Comparison of ENCODE assay signal across 20 mouse cellular contexts in genomic region chr14:76069296-76069695, GRCm38 (mm10). TPM values are rescaled to one million over a fixed set of nuclear protein-coding genes. Genes with fewer than 3 reads are reported as not detected.
DNase-seq lines count a peak whose midpoint lies in the region; ATAC-seq and TF ChIP-seq lines count a peak whose summit lies in the region.
"Had no signal": no experiment of that assay in that cellular context is flagged by ENCODE, and none has a peak within 500 bp of the region (broad histone marks: within the 10 kb centered on the region; RNA-seq: fewer than 3 reads in every experiment).

No protein-coding gene starts in this region.

- DNase-seq in forebrain, embryonic 14.5 days (ENCODE audit: low spot score) = peak; percentile 24
- no peak for DNase-seq in neural tube, embryonic 10.5 days (ENCODE audit: extremely low spot score, low spot score)
- no peak for DNase-seq in gastrocnemius, adult 2 months
- DNase-seq: adrenal gland, adult 2 months; cerebellum, adult 18-20 months; cerebellum, postnatal 14 days; gastrocnemius, postnatal 36 days; heart, postnatal 36 days; kidney, adult 8-10 months; kidney, postnatal 14 days; lung, postnatal 4 days; thymus, postnatal 25 days had no signal

- no peaks in the 10 kb centered on the region for H3K9me3 ChIP-seq in forebrain, embryonic 14.5 days (replicated peaks; ENCODE audit: control insufficient read depth, low read length)
- no peaks in the 10 kb centered on the region for H3K9me3 ChIP-seq in forebrain, embryonic 15.5 days
- H3K9me3 ChIP-seq in neural tube, embryonic 13.5 days = no peaks in the 10 kb centered on the region
- H3K9me3 ChIP-seq in limb, embryonic 12.5 days = no peaks in the 10 kb centered on the region
- H3K9me3 ChIP-seq in midbrain, embryonic 16.5 days (replicated peaks; ENCODE audit: control insufficient read depth, low read length, poor library complexity, severe bottlenecking) = no peaks in the 10 kb centered on the region
- H3K9me3 ChIP-seq in kidney, embryonic 16.5 days (ENCODE audit: low read length) = no peaks in the 10 kb centered on the region
- H3K9me3 ChIP-seq: embryonic facial prominence, embryonic 13.5 days; intestine, embryonic 15.5 days had no signal

- H3K4me3 ChIP-seq in forebrain, embryonic 14.5 days (ENCODE audit: low read depth, low read length) = no peak overlapping the region
- no peak overlapping the region for H3K4me3 ChIP-seq in forebrain, embryonic 15.5 days
- no peak overlapping the region for H3K4me3 ChIP-seq in neural tube, embryonic 13.5 days
- H3K4me3 ChIP-seq in limb, embryonic 12.5 days (replicated peaks) = no peak overlapping the region
- no peak overlapping the region for H3K4me3 ChIP-seq in midbrain, embryonic 16.5 days (ENCODE audit: low read depth, low read length)
- no peak overlapping the region for H3K4me3 ChIP-seq in kidney, embryonic 16.5 days (ENCODE audit: low read length)
- no peak overlapping the region for H3K4me3 ChIP-seq in gastrocnemius, adult 2 months
- H3K4me3 ChIP-seq: embryonic facial prominence, embryonic 13.5 days; intestine, embryonic 15.5 days had no signal

- H3K4me2 ChIP-seq in forebrain, embryonic 14.5 days (ENCODE audit: low read length) = no peak overlapping the region
- no peak overlapping the region for H3K4me2 ChIP-seq in forebrain, embryonic 15.5 days (replicated peaks)
- H3K4me2 ChIP-seq in neural tube, embryonic 13.5 days = no peak overlapping the region
- H3K4me2 ChIP-seq in limb, embryonic 12.5 days = peak overlapping the region; percentile 6
- H3K4me2 ChIP-seq in midbrain, embryonic 16.5 days (ENCODE audit: low read length) = no peak overlapping the region
- no peak overlapping the region for H3K4me2 ChIP-seq in kidney, embryonic 16.5 days (replicated peaks; ENCODE audit: low read depth, low read length)
- H3K4me2 ChIP-seq: embryonic facial prominence, embryonic 13.5 days; hindbrain, embryonic 14.5 days; intestine, embryonic 15.5 days had no signal

- H3K4me1 ChIP-seq in forebrain, embryonic 14.5 days (ENCODE audit: control insufficient read depth, insufficient read depth, low read length) = no peaks in the 10 kb centered on the region
- no peaks in the 10 kb centered on the region; the same call in 1 of the 2 replicates for H3K4me1 ChIP-seq in forebrain, embryonic 15.5 days
- peaks cover 19% of the 10 kb centered on the region for H3K4me1 ChIP-seq in neural tube, embryonic 13.5 days (replicated peaks)
- peaks cover 27% of the 10 kb centered on the region for H3K4me1 ChIP-seq in limb, embryonic 12.5 days (replicated peaks)
- no peaks in the 10 kb centered on the region for H3K4me1 ChIP-seq in midbrain, embryonic 16.5 days (ENCODE audit: control insufficient read depth, insufficient read depth, low read length)
- no peaks in the 10 kb centered on the region for H3K4me1 ChIP-seq in kidney, embryonic 16.5 days (ENCODE audit: insufficient read depth, low read length)
- H3K4me1 ChIP-seq: embryonic facial prominence, embryonic 13.5 days; intestine, embryonic 15.5 days had no signal

- ATAC-seq in forebrain, embryonic 14.5 days = no peak
- ATAC-seq in forebrain, embryonic 15.5 days (replicated peaks) = no peak
- ATAC-seq in neural tube, embryonic 13.5 days (ENCODE audit: low read depth) = no peak
- no peak for ATAC-seq in limb, embryonic 12.5 days (ENCODE audit: insufficient number of reproducible peaks, insufficient read depth, low FRiP score, low TSS enrichment, low read depth)
- no peak; the same call in 1 of the 2 replicates for ATAC-seq in midbrain, embryonic 16.5 days
- no peak for ATAC-seq in kidney, embryonic 16.5 days (ENCODE audit: low FRiP score, low TSS enrichment)
- ATAC-seq: intestine, embryonic 15.5 days had no signal

- no peak for TF ChIP-seq CTCF in gastrocnemius, adult 2 months (IDR thresholded peaks at IDR 0.05)

- intact Hi-C loops in gastrocnemius, adult 2 months (cut with DNase I) = no loop called here

- no peak overlapping the region for H3K9ac ChIP-seq in forebrain, embryonic 14.5 days (ENCODE audit: low read length)
- H3K9ac ChIP-seq in forebrain, embryonic 15.5 days (replicated peaks) = no peak overlapping the region
- H3K9ac ChIP-seq in neural tube, embryonic 13.5 days = no peak overlapping the region
- no peak overlapping the region for H3K9ac ChIP-seq in limb, embryonic 12.5 days (replicated peaks)
- H3K9ac ChIP-seq in midbrain, embryonic 16.5 days (ENCODE audit: low read depth, low read length) = no peak overlapping the region
- H3K9ac ChIP-seq in kidney, embryonic 16.5 days (replicated peaks; ENCODE audit: low read length) = no peak overlapping the region
- H3K9ac ChIP-seq: embryonic facial prominence, embryonic 13.5 days; hindbrain, embryonic 14.5 days; intestine, embryonic 15.5 days had no signal

- 50% methylated on average over 4 of the region's 4 CpGs for WGBS in forebrain, embryonic 14.5 days
- 49% methylated on average over 4 of the region's 4 CpGs for WGBS in forebrain, embryonic 15.5 days
- WGBS in neural tube, embryonic 13.5 days = 54% methylated on average over 4 of the region's 4 CpGs
- 21% methylated on average over 4 of the region's 4 CpGs for WGBS in limb, embryonic 12.5 days
- WGBS in midbrain, embryonic 16.5 days = 46% methylated on average over 4 of the region's 4 CpGs
- 64% methylated on average over 4 of the region's 4 CpGs for WGBS in kidney, embryonic 16.5 days

- H3K27me3 ChIP-seq in forebrain, embryonic 14.5 days (replicated peaks; ENCODE audit: control insufficient read depth, insufficient read depth, low read length) = no peaks in the 10 kb centered on the region
- no peaks in the 10 kb centered on the region for H3K27me3 ChIP-seq in forebrain, embryonic 15.5 days
- no peaks in the 10 kb centered on the region for H3K27me3 ChIP-seq in neural tube, embryonic 13.5 days
- no peaks in the 10 kb centered on the region for H3K27me3 ChIP-seq in limb, embryonic 12.5 days
- H3K27me3 ChIP-seq in midbrain, embryonic 16.5 days (ENCODE audit: control insufficient read depth, insufficient read depth, low read depth, low read length) = no peaks in the 10 kb centered on the region
- H3K27me3 ChIP-seq in kidney, embryonic 16.5 days (ENCODE audit: insufficient read depth, low read length) = no peaks in the 10 kb centered on the region
- H3K27me3 ChIP-seq: embryonic facial prominence, embryonic 13.5 days; intestine, embryonic 15.5 days had no signal

- H3K36me3 ChIP-seq in forebrain, embryonic 14.5 days (ENCODE audit: control insufficient read depth, insufficient read depth, low read length) = no peaks in the 10 kb centered on the region
- H3K36me3 ChIP-seq in forebrain, embryonic 15.5 days = no peaks in the 10 kb centered on the region
- no peaks in the 10 kb centered on the region for H3K36me3 ChIP-seq in neural tube, embryonic 13.5 days
- H3K36me3 ChIP-seq in limb, embryonic 12.5 days = no peaks in the 10 kb centered on the region
- H3K36me3 ChIP-seq in midbrain, embryonic 16.5 days (ENCODE audit: control insufficient read depth, insufficient read depth, low read length) = no peaks in the 10 kb centered on the region
- no peaks in the 10 kb centered on the region for H3K36me3 ChIP-seq in kidney, embryonic 16.5 days (ENCODE audit: insufficient read depth, low read length)
- H3K36me3 ChIP-seq: embryonic facial prominence, embryonic 13.5 days; intestine, embryonic 15.5 days had no signal

- H3K27ac ChIP-seq in forebrain, embryonic 14.5 days (ENCODE audit: low read depth, low read length) = no peak overlapping the region
- H3K27ac ChIP-seq in forebrain, embryonic 15.5 days (replicated peaks) = no peak overlapping the region
- peak overlapping the region; percentile 79 for H3K27ac ChIP-seq in neural tube, embryonic 13.5 days (replicated peaks)
- H3K27ac ChIP-seq in limb, embryonic 12.5 days = peak overlapping the region; percentile 74
- 0 out of 2 replicates have a peak overlapping the region, but pooled peaks have one; percentile 15 for H3K27ac ChIP-seq in midbrain, embryonic 16.5 days (ENCODE audit: low read length)
- no peak overlapping the region for H3K27ac ChIP-seq in kidney, embryonic 16.5 days (ENCODE audit: low read length)
- no peak overlapping the region for H3K27ac ChIP-seq in gastrocnemius, adult 2 months
- H3K27ac ChIP-seq: embryonic facial prominence, embryonic 13.5 days; intestine, embryonic 15.5 days had no signal

RNA-seq across cellular contexts. Expression of gene Gpalpp1, which starts 41.3 kb away (rescaled TPM):
- polyA plus RNA-seq in forebrain, embryonic 14.5 days (2014; fragmentation: Nextera tagmentation; extraction: Ambion mirVana) = 13.0 and 14.3 TPM in 2 replicates
- 13.6 and 14.4 TPM in 2 replicates for polyA plus RNA-seq in forebrain, embryonic 15.5 days (2015; fragmentation: Nextera tagmentation; extraction: Ambion mirVana)
- polyA plus RNA-seq in neural tube, embryonic 13.5 days (2015; fragmentation: Nextera tagmentation; extraction: Ambion mirVana) = 12.2 and 12.5 TPM in 2 replicates
- polyA plus RNA-seq in limb, embryonic 12.5 days (2016; fragmentation: Nextera tagmentation; extraction: Ambion mirVana) = 13.2 and 16.2 TPM in 2 replicates
- polyA plus RNA-seq in midbrain, embryonic 16.5 days (2015; fragmentation: Nextera tagmentation; extraction: Ambion mirVana) = 13.1 and 14.1 TPM in 2 replicates
- 14.0 and 14.9 TPM in 2 replicates for polyA plus RNA-seq in kidney, embryonic 16.5 days (2015; fragmentation: Nextera tagmentation; extraction: Ambion mirVana)
- total RNA-seq in gastrocnemius, adult 2 months (2021) = 1 to 10 TPM; 5.8 to 7.4 TPM

RNA-seq across cellular contexts. Expression of gene Nufip1, which starts 41.4 kb away (rescaled TPM):
- 13.8 and 15.0 TPM in 2 replicates for polyA plus RNA-seq in forebrain, embryonic 14.5 days (2014; fragmentation: Nextera tagmentation; extraction: Ambion mirVana)
- 15.2 and 16.5 TPM in 2 replicates for polyA plus RNA-seq in forebrain, embryonic 15.5 days (2015; fragmentation: Nextera tagmentation; extraction: Ambion mirVana)
- polyA plus RNA-seq in neural tube, embryonic 13.5 days (2015; fragmentation: Nextera tagmentation; extraction: Ambion mirVana) = 13.3 and 14.3 TPM in 2 replicates
- polyA plus RNA-seq in limb, embryonic 12.5 days (2016; fragmentation: Nextera tagmentation; extraction: Ambion mirVana) = 19.4 and 19.9 TPM in 2 replicates
- 13.4 and 13.8 TPM in 2 replicates for polyA plus RNA-seq in midbrain, embryonic 16.5 days (2015; fragmentation: Nextera tagmentation; extraction: Ambion mirVana)
- polyA plus RNA-seq in kidney, embryonic 16.5 days (2015; fragmentation: Nextera tagmentation; extraction: Ambion mirVana) = 16.8 and 17.5 TPM in 2 replicates
- total RNA-seq in gastrocnemius, adult 2 months (2021) = 1 to 10 TPM; 3.8 to 3.9 TPM

RNA-seq across cellular contexts. Expression of gene Gtf2f2, which starts 58.6 kb away (rescaled TPM):
- polyA plus RNA-seq in forebrain, embryonic 14.5 days (2014; fragmentation: Nextera tagmentation; extraction: Ambion mirVana) = 58.2 and 58.3 TPM in 2 replicates
- polyA plus RNA-seq in forebrain, embryonic 15.5 days (2015; fragmentation: Nextera tagmentation; extraction: Ambion mirVana) = 47.4 and 51.7 TPM in 2 replicates
- polyA plus RNA-seq in neural tube, embryonic 13.5 days (2015; fragmentation: Nextera tagmentation; extraction: Ambion mirVana) = 40.1 and 43.1 TPM in 2 replicates
- polyA plus RNA-seq in limb, embryonic 12.5 days (2016; fragmentation: Nextera tagmentation; extraction: Ambion mirVana) = 52.5 and 52.8 TPM in 2 replicates
- 37.2 and 39.2 TPM in 2 replicates for polyA plus RNA-seq in midbrain, embryonic 16.5 days (2015; fragmentation: Nextera tagmentation; extraction: Ambion mirVana)
- 35.1 and 35.5 TPM in 2 replicates for polyA plus RNA-seq in kidney, embryonic 16.5 days (2015; fragmentation: Nextera tagmentation; extraction: Ambion mirVana)
- total RNA-seq in gastrocnemius, adult 2 months (2021) = 10 to 100 TPM; 11.2 to 14.8 TPM

Comparison
In these comparisons a context has a peak if more than half of its experiments do, and no peak if none do; other contexts are left out.
1. H3K27ac ChIP-seq: peak in neural tube, embryonic 13.5 days (single experiment), limb, embryonic 12.5 days (single experiment) and midbrain, embryonic 16.5 days (single experiment); none in forebrain, embryonic 14.5 days (single experiment), forebrain, embryonic 15.5 days (single experiment), kidney, embryonic 16.5 days (single experiment) and gastrocnemius, adult 2 months (single experiment).